Mouse (Mus musculus) hindbrain, embryonic 16.5 days (tissue): Measurements from ENCODE around the gene Osbpl9. TPM values are rescaled to one million over a fixed set of nuclear protein-coding genes. Genes with fewer than 3 reads are reported as not detected.

Experiments used
- ATAC-seq: fragments of 200-750 bp; cut with Nextera tagmentation; 2 replicates; pipeline ENCODE4 v1.8.0; 2017; ENCODE audit warnings: moderate TSS enrichment, moderate library complexity
- H3K27ac ChIP-seq: fragments of 300-500 bp; sonication (generic); 2 replicates; pipeline ENCODE4 v1.5.1; 2014; ENCODE audit warnings: low read depth, mild to moderate bottlenecking, control low read depth, low read length, moderate library complexity
- H3K27me3 ChIP-seq: fragments of 300-500 bp; sonication (generic); replicated peaks from 2 replicates; pipeline ENCODE4 v1.6.1; 2014; ENCODE audit warnings: low read length; ENCODE audit not compliant: control insufficient read depth, insufficient read depth
- H3K36me3 ChIP-seq: fragments of 300-500 bp; sonication (generic); 2 replicates; pipeline ENCODE4 v1.6.1; 2014; ENCODE audit warnings: mild to moderate bottlenecking, low read length, moderate library complexity, mixed read lengths; ENCODE audit not compliant: control insufficient read depth, insufficient read depth
- H3K4me1 ChIP-seq: fragments of 300-500 bp; sonication (generic); 2 replicates; pipeline ENCODE4 v1.6.1; 2014; ENCODE audit warnings: low read depth, low read length; ENCODE audit not compliant: control insufficient read depth, insufficient read depth
- H3K4me2 ChIP-seq: fragments of 300-500 bp; sonication (generic); 2 replicates; pipeline ENCODE4 v1.6.1; 2014; ENCODE audit warnings: mild to moderate bottlenecking, low read length, control low read depth, moderate library complexity
- H3K4me3 ChIP-seq: fragments of 300-500 bp; sonication (generic); 2 replicates; pipeline ENCODE4 v1.5.1; 2014; ENCODE audit warnings: mild to moderate bottlenecking, low read length, control low read depth, moderate library complexity
- H3K9ac ChIP-seq: fragments of 300-500 bp; sonication (generic); 2 replicates; pipeline ENCODE4 v1.6.1; 2014; ENCODE audit warnings: low read depth, mild to moderate bottlenecking, control low read depth, low read length, moderate library complexity
- H3K9me3 ChIP-seq: fragments of 300-500 bp; sonication (generic); 2 replicates; pipeline ENCODE4 v1.6.1; 2014; ENCODE audit warnings: mild to moderate bottlenecking, low read length, moderate library complexity; ENCODE audit not compliant: control insufficient read depth
- WGBS: fragments of 180-500 bp; shearing (Covaris S2); extraction: QIAGEN DNeasy Blood & Tissue Kit; methylation state at CpG from one replicate; pipeline ENCODE4 v1.1.7; 2014; 5-methylcytosine and 5-hydroxymethylcytosine counted together
- polyA plus RNA-seq: library from polyadenylated mRNA; unstranded; fragments of >200 nt; fragmentation: Nextera tagmentation; extraction: Ambion mirVana; gene quantifications from 2 replicates; pipeline ENCODE4 v1.2.1, GENCODE M21; 2015

Osbpl9 gene
- polyA plus RNA-seq, 1 experiment from 2014 or later, result 72.2 TPM

- H3K9me3 ChIP-seq, result no peaks in the 10 kb centered on the region
- no peak overlapping the region for H3K4me2 ChIP-seq
- no peak overlapping the region for H3K9ac ChIP-seq
- 86% methylated on average over 3 of the region's 3 CpGs for WGBS
- no peak overlapping the region for H3K27ac ChIP-seq
- ATAC-seq, result no peak
- H3K4me3 ChIP-seq, result no peak overlapping the region
- no peaks in the 10 kb centered on the region for H3K36me3 ChIP-seq
- no peaks in the 10 kb centered on the region for H3K27me3 ChIP-seq
- H3K4me1 ChIP-seq, result no peaks in the 10 kb centered on the region
These were observed 11.9 kb upstream of the Osbpl9 start for GRCm38 (mm10) chr4:109213986-109214385.

GRCm38 (mm10) chr4:109210881-109211280 lies 8.8 kb upstream of the Osbpl9 start:
- Histone ChIP-seq H3K27me3 (no peaks in the 10 kb centered on the region), H3K4me3 (no peak overlapping the region), H3K4me2 (no peak overlapping the region), H3K27ac (no peak overlapping the region), H3K9ac (no peak overlapping the region), H3K9me3 (no peaks in the 10 kb centered on the region), H3K36me3 (no peaks in the 10 kb centered on the region), H3K4me1 (no peaks in the 10 kb centered on the region)
- no peak for ATAC-seq
- 63% methylated on average over 4 of the region's 4 CpGs for WGBS

DNA sequence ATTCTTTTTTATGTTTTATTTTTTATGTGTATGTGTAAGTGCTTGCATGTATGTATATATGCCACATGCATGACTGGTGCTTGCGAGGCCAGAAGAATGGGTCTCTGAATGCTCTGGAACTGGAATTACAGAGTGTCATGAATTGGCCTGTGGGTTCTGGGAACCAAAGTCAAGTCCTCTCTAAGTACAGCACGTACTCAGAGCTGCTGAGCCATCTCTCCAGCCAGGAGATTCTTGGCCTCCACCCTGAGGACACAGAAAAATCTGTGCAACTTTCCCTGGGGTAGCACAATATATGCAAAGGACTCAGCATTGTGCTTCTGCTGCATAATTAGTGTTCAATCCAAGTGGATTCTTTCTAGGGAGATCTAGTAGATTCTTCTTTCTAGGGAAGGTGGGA lies 8.2 kb upstream of the Osbpl9 start:
- 71% methylated on average over 2 of the region's 2 CpGs for WGBS
- H3K4me3 ChIP-seq, result no peak overlapping the region
- ATAC-seq, result no peak
- H3K9ac ChIP-seq, result no peak overlapping the region
- H3K4me2 ChIP-seq, result no peak overlapping the region
- H3K4me1 ChIP-seq, result no peaks in the 10 kb centered on the region
- no peaks in the 10 kb centered on the region for H3K9me3 ChIP-seq
- H3K27ac ChIP-seq, result no peak overlapping the region
- no peaks in the 10 kb centered on the region for H3K36me3 ChIP-seq
- no peaks in the 10 kb centered on the region for H3K27me3 ChIP-seq

DNA sequence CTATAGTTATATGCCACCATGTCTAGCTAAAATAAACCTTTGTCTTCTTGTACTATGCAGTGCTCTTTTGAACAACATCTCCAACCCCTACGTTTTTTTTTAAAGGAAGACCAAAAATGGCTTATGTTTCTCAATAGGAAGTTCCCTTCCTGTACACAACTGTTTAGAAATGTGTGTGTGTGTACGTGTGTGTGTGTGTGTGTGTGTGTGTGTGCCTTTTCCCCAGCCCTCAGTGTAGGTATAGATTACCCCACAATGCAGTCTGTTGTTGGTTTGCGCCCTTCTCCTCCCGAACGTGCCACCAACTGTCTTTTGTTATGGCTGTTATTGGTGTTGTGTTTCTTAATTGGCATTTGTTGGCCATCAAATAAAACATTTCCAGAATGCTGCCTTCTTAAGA lies 5.5 kb upstream of the Osbpl9 start:
- 74% methylated on average over 5 of the region's 5 CpGs for WGBS
- H3K4me2 ChIP-seq, result no peak overlapping the region

DNA sequence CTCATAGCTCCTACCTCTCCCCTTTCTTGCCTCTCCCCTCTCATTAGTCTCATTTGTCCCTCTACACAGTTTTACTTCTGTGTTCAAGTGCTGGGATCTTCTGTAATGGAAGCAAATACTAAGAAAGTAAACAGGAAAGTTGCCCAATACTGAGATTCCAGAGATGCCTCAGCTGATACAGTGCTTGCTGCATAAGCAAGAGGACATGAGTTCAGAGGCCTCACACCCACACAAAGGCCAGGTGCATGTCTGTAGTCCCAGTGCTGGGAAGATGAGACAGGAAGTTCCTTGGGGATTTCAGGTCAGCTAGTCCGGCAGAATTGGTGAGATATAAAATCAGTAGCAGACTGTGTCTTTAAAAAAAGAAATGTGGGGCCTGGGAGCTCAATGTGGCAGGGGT lies 2.3 kb upstream of the Osbpl9 start:
- no peak for ATAC-seq

More for the DNA sequence above, 5.5 kb upstream of the Osbpl9 start:
- ATAC-seq, result no peak
- no peaks in the 10 kb centered on the region for H3K36me3 ChIP-seq
- no peak overlapping the region for H3K9ac ChIP-seq
- H3K27me3 ChIP-seq, result no peaks in the 10 kb centered on the region
- H3K4me1 ChIP-seq, result no peaks in the 10 kb centered on the region
- H3K4me3 ChIP-seq, result no peak overlapping the region
- H3K9me3 ChIP-seq, result no peaks in the 10 kb centered on the region
- H3K27ac ChIP-seq, result no peak overlapping the region

GRCm38 (mm10) chr4:109203931-109204330 lies 1.9 kb upstream of the Osbpl9 start:
- Histone ChIP-seq H3K9me3 (no peaks in the 10 kb centered on the region), H3K9ac (no peak overlapping the region), H3K27ac (no peak overlapping the region), H3K4me2 (no peak overlapping the region), H3K36me3 (no peaks in the 10 kb centered on the region), H3K4me1 (peaks cover 8% of the 10 kb centered on the region), H3K4me3 (no peak overlapping the region), H3K27me3 (no peaks in the 10 kb centered on the region)
- ATAC-seq, result no peak
- 78% methylated on average over 1 of the region's 1 CpGs for WGBS

More for the DNA sequence above, 2.3 kb upstream of the Osbpl9 start:
- H3K4me2 ChIP-seq, result no peak overlapping the region
- no peaks in the 10 kb centered on the region for H3K9me3 ChIP-seq
- H3K9ac ChIP-seq, result no peak overlapping the region
- H3K4me3 ChIP-seq, result no peak overlapping the region
- no peaks in the 10 kb centered on the region for H3K36me3 ChIP-seq
- no peaks in the 10 kb centered on the region for H3K27me3 ChIP-seq
- H3K27ac ChIP-seq, result no peak overlapping the region
- 74% methylated on average over 1 of the region's 1 CpGs for WGBS
- peaks cover 8% of the 10 kb centered on the region for H3K4me1 ChIP-seq

DNA sequence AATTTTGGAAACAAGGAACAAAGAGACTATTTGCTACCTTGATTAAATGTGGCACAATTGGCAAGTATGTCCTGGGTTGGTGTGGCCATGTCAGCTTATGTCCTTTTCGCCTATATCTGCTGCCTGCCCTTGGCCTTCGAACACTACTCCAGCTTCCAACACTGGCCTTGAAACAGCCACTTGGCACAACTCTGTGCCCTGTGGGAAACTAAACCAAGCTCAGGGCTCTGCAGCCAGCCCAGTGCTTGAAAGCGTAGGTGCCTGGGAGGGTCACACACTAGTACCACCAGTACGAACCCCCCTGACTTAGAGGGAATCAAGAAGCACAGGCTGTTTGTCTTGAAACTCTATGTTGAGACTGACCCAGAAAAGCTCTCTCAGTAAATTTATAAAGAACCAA lies 3.0 kb downstream of the Osbpl9 start:
- H3K4me2 ChIP-seq, result no peak overlapping the region
- no peak for ATAC-seq
- no peak overlapping the region for H3K9ac ChIP-seq
- H3K27ac ChIP-seq, result no peak overlapping the region
- WGBS, result 89% methylated on average over 4 of the region's 4 CpGs
- no peaks in the 10 kb centered on the region; the same call in 1 of the 2 replicates for H3K36me3 ChIP-seq
- H3K4me3 ChIP-seq, result no peak overlapping the region
- peaks cover 8% of the 10 kb centered on the region for H3K4me1 ChIP-seq
- no peaks in the 10 kb centered on the region for H3K9me3 ChIP-seq
- H3K27me3 ChIP-seq, result no peaks in the 10 kb centered on the region

DNA sequence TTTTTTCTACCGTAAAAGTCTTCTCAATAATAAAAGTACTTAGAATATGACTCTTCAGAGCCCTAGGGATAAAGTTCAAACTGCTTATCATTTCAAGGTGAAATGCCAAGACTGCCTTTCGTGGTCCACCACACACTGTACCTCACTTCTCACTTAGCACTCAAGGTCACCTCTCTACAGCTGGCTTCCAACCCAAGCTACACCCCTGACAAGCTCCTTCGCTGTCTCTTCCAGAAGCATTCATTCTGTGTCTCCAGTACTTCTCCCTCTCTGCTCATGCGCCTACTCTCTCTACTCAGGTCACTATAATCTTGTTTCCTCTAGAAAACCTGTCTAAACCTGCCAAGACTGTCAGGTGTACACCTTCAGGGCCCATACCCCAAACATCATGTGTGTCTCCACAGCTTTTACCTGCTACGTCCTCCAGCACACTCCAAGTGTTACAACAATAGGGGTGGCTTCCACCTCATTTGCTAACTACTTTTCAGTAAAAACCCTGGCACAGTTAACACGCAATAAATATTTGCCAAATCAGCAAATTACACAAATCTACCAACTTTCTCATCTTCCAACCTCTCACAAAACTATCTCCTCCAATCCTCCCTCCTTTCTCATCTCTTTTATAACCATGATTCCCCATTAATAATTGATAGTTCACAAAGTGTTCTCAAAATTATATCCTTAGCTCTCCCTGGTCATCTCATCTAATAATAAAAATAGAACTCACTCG lies 6.0 kb downstream of the Osbpl9 start:
- WGBS, result 90% methylated on average over 7 of the region's 7 CpGs

DNA sequence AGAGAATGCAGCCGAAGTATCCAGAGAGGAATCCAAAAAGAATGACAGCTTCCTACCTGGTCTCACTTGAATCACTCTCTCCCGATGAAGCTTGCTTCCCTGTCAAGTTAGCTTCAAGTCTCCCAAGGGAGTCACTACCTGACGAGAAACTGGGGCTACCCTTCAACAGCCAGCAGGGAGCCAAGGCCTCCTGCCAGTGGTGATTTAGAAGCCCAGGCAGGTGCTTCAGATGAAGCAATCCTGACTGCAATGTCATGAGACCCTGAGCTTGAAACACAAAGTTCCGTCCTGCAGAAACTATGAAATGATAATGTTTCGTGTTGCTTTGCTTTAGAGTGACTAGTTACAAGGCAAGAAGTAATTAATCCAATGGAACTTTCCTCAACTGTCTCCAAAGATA lies 8.2 kb downstream of the Osbpl9 start:
- H3K9me3 ChIP-seq, result no peaks in the 10 kb centered on the region
- H3K9ac ChIP-seq, result no peak overlapping the region
- no peak for ATAC-seq
- H3K4me3 ChIP-seq, result no peak overlapping the region
- H3K27me3 ChIP-seq, result no peaks in the 10 kb centered on the region
- no peak overlapping the region for H3K27ac ChIP-seq
- H3K4me1 ChIP-seq, result peaks cover 5% of the 10 kb centered on the region
- WGBS, result 79% methylated on average over 5 of the region's 5 CpGs
- H3K4me2 ChIP-seq, result no peak overlapping the region
- H3K36me3 ChIP-seq, result no peaks in the 10 kb centered on the region; the same call in 1 of the 2 replicates

More for the DNA sequence above, 6.0 kb downstream of the Osbpl9 start:
- Histone ChIP-seq H3K27me3 (no peaks in the 10 kb centered on the region), H3K9me3 (no peaks in the 10 kb centered on the region), H3K36me3 (no peaks in the 10 kb centered on the region; the same call in 1 of the 2 replicates), H3K4me3 (no peak overlapping the region), H3K9ac (no peak overlapping the region), H3K4me1 (peaks cover 11% of the 10 kb centered on the region), H3K27ac (no peak overlapping the region), H3K4me2 (no peak overlapping the region)
- no peak for ATAC-seq
